ENCODE assay signal across 8 mouse cellular contexts in genomic region chr7:108934836-108935235, GRCm38 (mm10). TPM values are rescaled to one million over a fixed set of nuclear protein-coding genes. Genes with fewer than 3 reads are reported as not detected.
DNase-seq lines count a peak whose midpoint lies in the region; ATAC-seq lines count a peak whose summit lies in the region.
"Had no signal": no experiment of that assay in that cellular context is flagged by ENCODE, and none has a peak within 500 bp of the region (broad histone marks: within the 10 kb centered on the region; RNA-seq: fewer than 3 reads in every experiment).

No protein-coding gene starts in this region.

- H3K9me3 ChIP-seq in neural tube, embryonic 11.5 days (ENCODE audit: control insufficient read depth, low read length) = no peaks in the 10 kb centered on the region
- no peaks in the 10 kb centered on the region for H3K9me3 ChIP-seq in erythroblast, embryonic 14.5 days (ENCODE audit: control insufficient read depth, low read length)
- H3K9me3 ChIP-seq in neural tube, embryonic 12.5 days = no peaks in the 10 kb centered on the region

- H3K36me3 ChIP-seq in neural tube, embryonic 11.5 days (ENCODE audit: control insufficient read depth, insufficient read depth, low read length) = peaks cover 4% of the 10 kb centered on the region; the same call in 1 of the 2 replicates
- H3K36me3 ChIP-seq in erythroblast, embryonic 14.5 days (ENCODE audit: control insufficient read depth) = peaks cover 44% of the 10 kb centered on the region
- peaks cover 27% of the 10 kb centered on the region for H3K36me3 ChIP-seq in neural tube, embryonic 12.5 days

- H3K27me3 ChIP-seq in neural tube, embryonic 11.5 days (ENCODE audit: control insufficient read depth, insufficient read depth, low read length) = no peaks in the 10 kb centered on the region
- H3K27me3 ChIP-seq in erythroblast, embryonic 14.5 days (ENCODE audit: control insufficient read depth) = peaks cover 5% of the 10 kb centered on the region; the same call in 1 of the 2 replicates
- H3K27me3 ChIP-seq in neural tube, embryonic 12.5 days (replicated peaks) = no peaks in the 10 kb centered on the region

- ATAC-seq in neural tube, embryonic 11.5 days (ENCODE audit: insufficient read depth, low FRiP score, low TSS enrichment) = no peak
- ATAC-seq in neural tube, embryonic 12.5 days (ENCODE audit: low FRiP score, low read depth) = 0 out of 2 replicates have a peak, but pooled peaks have one; percentile 4

- H3K4me2 ChIP-seq in neural tube, embryonic 11.5 days (ENCODE audit: low read depth) = peak overlapping the region; percentile 72
- peak overlapping the region; percentile 72 for H3K4me2 ChIP-seq in neural tube, embryonic 12.5 days (replicated peaks)

- no peak overlapping the region for H3K27ac ChIP-seq in neural tube, embryonic 11.5 days (ENCODE audit: low read depth, low read length)
- 0 out of 2 replicates have a peak overlapping the region, but pooled peaks have one; percentile 66 for H3K27ac ChIP-seq in neural tube, embryonic 12.5 days

- DNase-seq in neural tube, embryonic 11.5 days (ENCODE audit: low spot score) = no peak
- DNase-seq in neural tube, embryonic 10.5 days (ENCODE audit: extremely low spot score, low spot score) = no peak
- DNase-seq in kidney, postnatal 14 days = peak; percentile 10
- DNase-seq in frontal cortex, postnatal 25 days (ENCODE audit: low spot score in 2 of 2) = no peak
- no peak for DNase-seq in urinary bladder, postnatal 14 days (ENCODE audit: low spot score)

- H3K9ac ChIP-seq in neural tube, embryonic 11.5 days (ENCODE audit: low read length) = peak overlapping the region; percentile 93
- peak overlapping the region; percentile 95 for H3K9ac ChIP-seq in neural tube, embryonic 12.5 days

- WGBS in neural tube, embryonic 11.5 days = 8% methylated on average over 8 of the region's 8 CpGs
- WGBS in neural tube, embryonic 12.5 days = 10% methylated on average over 8 of the region's 8 CpGs

- peak overlapping the region; percentile 93 for H3K4me3 ChIP-seq in neural tube, embryonic 11.5 days (ENCODE audit: low read depth, low read length)
- H3K4me3 ChIP-seq in erythroblast, embryonic 14.5 days (replicated peaks) = peak overlapping the region; percentile 81
- H3K4me3 ChIP-seq in neural tube, embryonic 12.5 days = peak overlapping the region; percentile 88

- 0 out of 2 replicates have a peak, but pooled peaks cover 7% of the 10 kb centered on the region for H3K4me1 ChIP-seq in neural tube, embryonic 11.5 days (ENCODE audit: control insufficient read depth, insufficient read depth, low read length)
- peaks cover 24% of the 10 kb centered on the region for H3K4me1 ChIP-seq in erythroblast, embryonic 14.5 days (ENCODE audit: control insufficient read depth)
- peaks cover 17% of the 10 kb centered on the region for H3K4me1 ChIP-seq in neural tube, embryonic 12.5 days

RNA-seq across cellular contexts. Expression of gene Eif3f, which starts 0.6 kb away (rescaled TPM):
- polyA plus RNA-seq in neural tube, embryonic 11.5 days (2014; fragmentation: Nextera tagmentation; extraction: Ambion mirVana) = 92.6 and 95.4 TPM in 2 replicates
- polyA plus RNA-seq in erythroblast, embryonic 14.5 days (2012) = 37.1 and 38.6 TPM in 2 replicates
- polyA plus RNA-seq in neural tube, embryonic 12.5 days (2016; fragmentation: Nextera tagmentation; extraction: Ambion mirVana) = 85.9 and 87.7 TPM in 2 replicates

RNA-seq across cellular contexts. Expression of gene Nlrp10, which starts 4.9 kb away (rescaled TPM):
- not detected in 2 replicates for polyA plus RNA-seq in neural tube, embryonic 11.5 days (2014; fragmentation: Nextera tagmentation; extraction: Ambion mirVana)
- polyA plus RNA-seq in erythroblast, embryonic 14.5 days (2012) = not detected in 2 replicates
- not detected in 2 replicates for polyA plus RNA-seq in neural tube, embryonic 12.5 days (2016; fragmentation: Nextera tagmentation; extraction: Ambion mirVana)

RNA-seq across cellular contexts. Expression of gene Tub, which starts 15.3 kb away (rescaled TPM):
- polyA plus RNA-seq in neural tube, embryonic 11.5 days (2014; fragmentation: Nextera tagmentation; extraction: Ambion mirVana) = 16.9 and 20.0 TPM in 2 replicates
- 0.01 TPM in 1 of 2 replicates, not detected in the other for polyA plus RNA-seq in erythroblast, embryonic 14.5 days (2012)
- polyA plus RNA-seq in neural tube, embryonic 12.5 days (2016; fragmentation: Nextera tagmentation; extraction: Ambion mirVana) = 32.8 and 36.0 TPM in 2 replicates

RNA-seq across cellular contexts. Expression of gene Olfr519, which starts 40.6 kb away (rescaled TPM):
- not detected in 2 replicates for polyA plus RNA-seq in neural tube, embryonic 11.5 days (2014; fragmentation: Nextera tagmentation; extraction: Ambion mirVana)
- polyA plus RNA-seq in erythroblast, embryonic 14.5 days (2012) = not detected in 2 replicates
- not detected in 2 replicates for polyA plus RNA-seq in neural tube, embryonic 12.5 days (2016; fragmentation: Nextera tagmentation; extraction: Ambion mirVana)
- polyA plus RNA-seq: gonadal fat pad, adult 2 months had no signal

RNA-seq across cellular contexts. Expression of gene Olfr518, which starts 50.0 kb away (rescaled TPM):
- not detected in 2 replicates for polyA plus RNA-seq in neural tube, embryonic 11.5 days (2014; fragmentation: Nextera tagmentation; extraction: Ambion mirVana)
- 0.01 TPM in 1 of 2 replicates, not detected in the other for polyA plus RNA-seq in erythroblast, embryonic 14.5 days (2012)
- polyA plus RNA-seq in neural tube, embryonic 12.5 days (2016; fragmentation: Nextera tagmentation; extraction: Ambion mirVana) = not detected in 2 replicates
- polyA plus RNA-seq: gonadal fat pad, adult 2 months had no signal

Comparison
In these comparisons a context has a peak if more than half of its experiments do, and no peak if none do; other contexts are left out.
1. RNA of gene Tub, which starts 15.3 kb away (polyA plus RNA-seq): 32.8 to 36.0 TPM in neural tube, embryonic 12.5 days and 16.9 to 20.0 TPM in neural tube, embryonic 11.5 days; 0.01 TPM in erythroblast, embryonic 14.5 days; every median in the first group is over 10 times any median in the second.
2. Peak in every context shown above with its lines, with median percentiles within 50 percentile points of each other: H3K4me3 ChIP-seq.